Mouse (Mus musculus): ENCODE data around the gene Man2a1. TPM values are rescaled to one million over a fixed set of nuclear protein-coding genes. Genes with fewer than 3 reads are reported as not detected.

Man2a1 gene
- total RNA-seq (2014; rRNA removed): 93.6 and 109 TPM in 2 replicates
- polyA plus RNA-seq (2012; rRNA removed): 25.4 and 34.5 TPM in 2 replicates

DNA sequence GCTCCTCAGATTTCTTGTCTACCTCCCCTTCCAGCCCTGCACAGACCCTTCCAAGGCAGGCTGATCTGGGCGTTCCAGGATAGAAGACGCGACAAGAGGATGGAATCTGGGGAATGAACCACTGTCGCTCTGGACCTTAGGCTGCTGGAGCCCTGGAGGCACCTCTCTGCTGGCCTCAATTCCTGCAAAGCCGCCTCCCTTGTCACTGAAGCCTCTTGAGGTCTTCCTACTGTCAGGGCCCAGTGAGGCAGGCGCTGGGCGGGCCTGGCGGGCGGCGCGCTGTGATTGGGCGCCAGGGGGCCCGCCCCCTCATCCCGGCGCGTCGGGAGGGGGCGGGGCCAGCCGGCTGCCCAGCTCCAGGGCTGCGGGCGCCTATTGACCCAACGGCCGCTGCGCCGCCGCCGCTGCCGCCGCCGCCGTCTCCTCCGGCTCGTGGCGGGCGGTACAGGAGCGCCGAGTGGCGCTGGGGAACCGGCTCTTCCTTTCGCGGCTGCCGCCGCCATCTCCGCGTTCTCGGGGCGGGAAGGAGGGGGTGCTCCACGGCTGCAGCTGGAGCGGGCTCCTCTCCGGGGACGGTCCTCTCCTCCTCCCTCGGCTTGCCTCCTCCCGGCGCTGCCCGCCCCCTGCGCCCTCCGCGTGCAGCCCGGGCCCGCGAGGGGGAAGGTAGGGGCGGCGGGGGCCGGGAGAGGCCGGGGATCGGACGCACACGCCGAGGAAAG is at the start of gene Man2a1:
Man2a1 (plus strand) TSS at position 365 of the 719 bp plus-strand sequence.
- peaks cover 16% of the 10 kb centered on the region for H3K4me1 ChIP-seq (ENCODE audit: control insufficient read depth, insufficient read depth, low read length)
- H3K27me3 ChIP-seq (ENCODE audit: control insufficient read depth, insufficient read depth, low read length): no peaks in the 10 kb centered on the region
- DNase-seq (ENCODE audit: extremely low read depth, low read depth, low spot score): peak; percentile 83
- peaks cover 4% of the 10 kb centered on the region for H3K36me3 ChIP-seq (ENCODE audit: control insufficient read depth, insufficient read depth, low read length)
- peaks cover 25% of the 10 kb centered on the region; the same call in 1 of the 2 replicates for H3K79me2 ChIP-seq (ENCODE audit: control insufficient read depth, insufficient read depth, low read length)
- under 1% methylated on average over 65 of the region's 69 CpGs for WGBS
- no peak for TF ChIP-seq CTCF (IDR thresholded peaks at IDR 0.05; ENCODE audit: low read depth, low read length)
- TF ChIP-seq POLR2A (IDR thresholded peaks at IDR 0.05; ENCODE audit: extremely low read depth, insufficient read depth, low read length): peak; percentile 82
- H3K9ac ChIP-seq (ENCODE audit: low read depth, low read length): peak within 1 kb of the TSS; percentile 99
- H3K27ac ChIP-seq (replicated peaks; ENCODE audit: insufficient read depth, low read depth, low read length): peak within 1 kb of the TSS; percentile 89
- peak within 1 kb of the TSS; percentile 86 for H3K4me3 ChIP-seq (ENCODE audit: insufficient read depth, low read depth, low read length)

DNA sequence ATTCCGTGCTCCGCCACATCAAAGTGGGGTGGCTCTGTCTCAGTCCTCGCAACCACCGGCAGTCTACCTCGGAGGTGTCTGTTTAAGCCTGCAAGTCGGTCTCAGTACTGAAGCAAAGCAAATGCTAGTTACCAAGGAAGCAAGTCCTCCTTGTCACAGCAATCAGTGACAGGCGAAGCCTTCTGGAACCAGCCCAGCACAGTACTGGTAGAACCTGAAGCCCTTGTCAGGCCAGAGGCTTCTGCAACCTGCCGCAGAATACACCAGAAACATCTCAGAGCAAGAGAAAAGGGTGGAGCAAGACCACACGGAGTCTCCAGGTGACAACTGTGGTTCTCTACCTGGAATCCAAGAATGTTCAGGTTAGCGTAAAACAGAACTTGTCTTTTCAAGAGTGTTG is 47.2 kb upstream of the Man2a1 start:
- no peak overlapping the region for H3K27ac ChIP-seq (replicated peaks; ENCODE audit: insufficient read depth, low read depth, low read length)
- DNase-seq (ENCODE audit: extremely low read depth, low read depth, low spot score): no peak
- H3K4me1 ChIP-seq (ENCODE audit: control insufficient read depth, insufficient read depth, low read length): no peaks in the 10 kb centered on the region
- TF ChIP-seq POLR2A (IDR thresholded peaks at IDR 0.05; ENCODE audit: extremely low read depth, insufficient read depth, low read length) (no peak), CTCF (IDR thresholded peaks at IDR 0.05; ENCODE audit: low read depth, low read length) (no peak)
- WGBS: 96% methylated on average over 10 of the region's 10 CpGs
- no peaks in the 10 kb centered on the region for H3K27me3 ChIP-seq (ENCODE audit: control insufficient read depth, insufficient read depth, low read length)
- H3K79me2 ChIP-seq (ENCODE audit: control insufficient read depth, insufficient read depth, low read length): no peaks in the 10 kb centered on the region
- no peaks in the 10 kb centered on the region for H3K36me3 ChIP-seq (ENCODE audit: control insufficient read depth, insufficient read depth, low read length)
- H3K4me3 ChIP-seq (ENCODE audit: insufficient read depth, low read depth, low read length): no peak overlapping the region
- no peak overlapping the region for H3K9ac ChIP-seq (ENCODE audit: low read depth, low read length)

DNA sequence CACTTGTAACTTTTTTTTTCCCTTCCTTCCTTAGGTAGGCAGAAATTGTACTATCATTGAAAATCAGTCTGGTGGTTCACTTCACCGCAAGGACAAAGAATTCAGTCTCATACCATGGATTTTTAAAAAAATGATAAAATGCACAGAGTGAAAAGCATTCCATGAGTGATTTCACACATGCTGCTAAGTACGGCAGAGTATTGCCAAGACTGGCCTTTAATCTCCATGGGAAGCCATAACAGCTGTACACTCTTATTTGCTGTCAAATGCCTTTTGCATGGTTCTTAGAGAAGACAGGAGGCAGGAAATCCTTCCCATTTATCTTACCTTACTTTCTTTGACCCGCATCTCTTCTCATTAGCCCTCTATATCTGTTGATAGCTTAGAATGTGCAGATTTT is 45.6 kb upstream of the Man2a1 start:
- Histone ChIP-seq H3K9ac (ENCODE audit: low read depth, low read length) (no peak overlapping the region), H3K36me3 (ENCODE audit: control insufficient read depth, insufficient read depth, low read length) (no peaks in the 10 kb centered on the region), H3K79me2 (ENCODE audit: control insufficient read depth, insufficient read depth, low read length) (no peaks in the 10 kb centered on the region), H3K4me3 (ENCODE audit: insufficient read depth, low read depth, low read length) (no peak overlapping the region), H3K27me3 (ENCODE audit: control insufficient read depth, insufficient read depth, low read length) (no peaks in the 10 kb centered on the region), H3K27ac (replicated peaks; ENCODE audit: insufficient read depth, low read depth, low read length) (no peak overlapping the region), H3K4me1 (ENCODE audit: control insufficient read depth, insufficient read depth, low read length) (no peaks in the 10 kb centered on the region)
- TF ChIP-seq CTCF (IDR thresholded peaks at IDR 0.05; ENCODE audit: low read depth, low read length): no peak
- TF ChIP-seq POLR2A (IDR thresholded peaks at IDR 0.05; ENCODE audit: extremely low read depth, insufficient read depth, low read length): no peak
- DNase-seq (ENCODE audit: extremely low read depth, low read depth, low spot score): no peak
- 87% methylated on average over 3 of the region's 3 CpGs for WGBS

DNA sequence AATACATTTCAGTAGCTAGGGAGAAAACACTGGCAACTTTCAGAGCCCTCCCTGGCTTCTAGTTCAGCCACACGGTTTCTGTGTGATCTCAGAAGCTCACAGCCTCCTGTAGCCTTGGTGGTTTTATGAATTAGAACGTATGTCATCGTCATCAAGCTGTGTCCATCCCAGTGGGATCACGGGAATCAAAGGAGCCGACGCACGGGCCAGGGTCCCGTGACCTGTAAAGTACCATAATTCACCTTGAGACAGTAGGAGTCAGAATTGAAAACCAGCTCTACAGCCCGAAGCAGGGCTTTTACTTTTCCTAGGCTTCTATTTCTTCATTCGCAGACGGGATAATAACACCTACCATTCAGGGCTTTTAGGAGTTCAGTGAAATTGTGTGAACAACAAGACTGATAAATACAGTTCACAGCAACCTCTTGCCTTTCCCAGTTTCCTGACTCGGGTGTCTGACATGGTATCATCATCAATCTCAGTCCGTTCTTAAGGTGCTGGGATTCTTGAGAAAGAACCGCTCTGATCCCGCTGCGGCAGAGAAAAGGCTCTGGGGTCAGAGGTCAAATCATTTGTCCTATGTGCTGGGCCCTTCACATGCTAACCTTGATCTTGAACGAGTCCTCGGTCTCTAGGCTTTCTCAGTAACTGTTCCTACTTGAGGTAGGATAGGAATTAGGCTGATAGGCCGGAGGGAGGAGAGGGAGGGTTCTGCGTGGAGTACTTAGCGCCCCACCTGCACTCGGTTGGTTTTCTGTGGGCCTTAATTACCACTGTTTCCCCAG is 43.7 kb upstream of the Man2a1 start:
- H3K4me3 ChIP-seq (ENCODE audit: insufficient read depth, low read depth, low read length): no peak overlapping the region
- no peaks in the 10 kb centered on the region for H3K36me3 ChIP-seq (ENCODE audit: control insufficient read depth, insufficient read depth, low read length)
- H3K79me2 ChIP-seq (ENCODE audit: control insufficient read depth, insufficient read depth, low read length): no peaks in the 10 kb centered on the region
- no peak for TF ChIP-seq POLR2A (IDR thresholded peaks at IDR 0.05; ENCODE audit: extremely low read depth, insufficient read depth, low read length)
- no peak for TF ChIP-seq CTCF (IDR thresholded peaks at IDR 0.05; ENCODE audit: low read depth, low read length)
- H3K4me1 ChIP-seq (ENCODE audit: control insufficient read depth, insufficient read depth, low read length): no peaks in the 10 kb centered on the region
- no peak for DNase-seq (ENCODE audit: extremely low read depth, low read depth, low spot score)
- H3K27me3 ChIP-seq (ENCODE audit: control insufficient read depth, insufficient read depth, low read length): no peaks in the 10 kb centered on the region
- no peak overlapping the region for H3K9ac ChIP-seq (ENCODE audit: low read depth, low read length)
- H3K27ac ChIP-seq (replicated peaks; ENCODE audit: insufficient read depth, low read depth, low read length): no peak overlapping the region
- 93% methylated on average over 22 of the region's 22 CpGs for WGBS

DNA sequence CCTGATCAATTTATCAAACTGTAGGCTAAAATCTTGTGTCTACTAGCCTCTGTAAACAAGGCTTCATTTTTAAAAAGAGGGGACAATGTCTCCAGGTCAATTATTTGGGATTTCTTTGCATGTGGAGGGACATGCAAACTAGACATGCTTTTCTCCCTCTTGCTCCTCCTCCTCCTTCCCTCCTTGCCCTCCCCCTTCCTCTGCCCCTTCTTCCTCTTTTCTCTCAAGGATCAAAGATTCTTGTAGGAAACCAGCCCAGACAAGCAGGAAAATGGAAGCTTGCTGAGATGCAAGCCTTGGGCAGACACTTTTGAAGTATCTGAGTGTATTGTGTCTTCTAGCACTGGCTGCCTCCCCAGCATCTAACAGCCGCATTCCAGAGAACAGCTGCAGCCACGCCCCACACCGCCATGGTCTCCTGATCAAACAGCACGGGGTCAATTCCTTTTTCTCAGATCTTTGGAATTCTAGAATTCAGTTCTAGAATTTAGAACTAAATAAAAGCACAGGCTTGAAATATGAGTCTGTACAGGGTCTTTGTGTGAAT is 41.5 kb upstream of the Man2a1 start:
- 31% methylated on average over 4 of the region's 4 CpGs for WGBS
- no peak for DNase-seq (ENCODE audit: extremely low read depth, low read depth, low spot score)
- H3K4me3 ChIP-seq (ENCODE audit: insufficient read depth, low read depth, low read length): no peak overlapping the region
- H3K79me2 ChIP-seq (ENCODE audit: control insufficient read depth, insufficient read depth, low read length): no peaks in the 10 kb centered on the region
- H3K27me3 ChIP-seq (ENCODE audit: control insufficient read depth, insufficient read depth, low read length): no peaks in the 10 kb centered on the region
- TF ChIP-seq CTCF (IDR thresholded peaks at IDR 0.05; ENCODE audit: low read depth, low read length) (no peak), POLR2A (IDR thresholded peaks at IDR 0.05; ENCODE audit: extremely low read depth, insufficient read depth, low read length) (no peak)
- H3K9ac ChIP-seq (ENCODE audit: low read depth, low read length): no peak overlapping the region
- no peak overlapping the region for H3K27ac ChIP-seq (replicated peaks; ENCODE audit: insufficient read depth, low read depth, low read length)
- H3K4me1 ChIP-seq (ENCODE audit: control insufficient read depth, insufficient read depth, low read length): no peaks in the 10 kb centered on the region
- no peaks in the 10 kb centered on the region for H3K36me3 ChIP-seq (ENCODE audit: control insufficient read depth, insufficient read depth, low read length)
